Mouse (Mus musculus) C2C12 (cell line): Measurements from ENCODE around the gene Ptpn13.

Source experiments
- CTCF ChIP-seq: IDR thresholded peaks from one replicate; pipeline ENCODE4 v1.5.1; 2011; ENCODE audit not compliant: control insufficient read depth, insufficient read depth, insufficient read length
- MAX ChIP-seq: IDR thresholded peaks from one replicate; pipeline ENCODE4 v1.6.1; 2011; ENCODE audit warnings: mild to moderate bottlenecking, control low read depth
- MYOD1 ChIP-seq: IDR thresholded peaks from one replicate; pipeline ENCODE4 v1.6.1; 2011; ENCODE audit warnings: low read depth; ENCODE audit not compliant: control insufficient read depth, insufficient read length

DNA sequence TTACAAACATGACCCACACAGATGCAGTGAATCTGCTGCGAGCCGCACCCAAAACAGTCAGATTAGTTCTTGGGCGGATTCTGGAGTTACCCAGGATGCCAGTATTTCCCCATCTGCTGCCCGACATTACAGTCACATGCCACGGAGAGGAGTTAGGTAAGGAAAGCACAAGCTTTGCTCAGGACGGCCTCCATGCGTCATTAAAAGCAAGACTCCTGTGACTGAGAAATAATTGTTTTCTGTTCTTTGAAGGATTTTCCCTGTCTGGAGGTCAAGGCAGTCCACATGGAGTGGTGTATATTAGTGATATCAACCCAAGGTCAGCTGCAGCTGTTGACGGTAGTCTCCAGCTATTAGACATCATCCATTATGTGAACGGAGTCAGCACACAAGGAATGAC lies 144.5 kb downstream of the Ptpn13 start:
- TF ChIP-seq CTCF (no peak), MYOD1 (no peak), MAX (no peak)
